Mouse (Mus musculus) heart, postnatal 36 days (tissue): ENCODE measurements around the gene Add1. TPM values are rescaled to one million over a fixed set of nuclear protein-coding genes. Genes with fewer than 3 reads are reported as not detected.
"Not testable (repeated sequence)": the region's sequence is repeated elsewhere in the genome, so short reads cannot be mapped to it uniquely, and the experiment has no call there.

Experiments used
- DNase-seq, 2 experiments: peaks; one replicate each; pipeline ENCODE4 v3.0.0; 2021 to 2022
- intact Hi-C: fragments of 180-260 bp; cut with DNase I; formaldehyde crosslinking; loops from one replicate; pipeline ENCODE4 v1.15.1; 2025
- total RNA-seq, 2 experiments: library from RNA; stranded (reverse); gene quantifications; 2 replicates each; pipeline ENCODE4 v1.2.3; 2021

Gene Add1
- total RNA-seq, 2 experiments from 2014 or later, result 128 to 131 TPM

GRCm38 (mm10) chr5:34549483-34550221 lies 23.8 kb upstream of the Add1 start:
- intact Hi-C loops, result loop anchor here (2.0 kb wide), 1 partner anchor 87 kb away; the partner anchor contains the start of gene Mfsd10
- peak; percentile 44 to 56 for DNase-seq

- intact Hi-C loops, result no loop called here
- no peak for DNase-seq
Observed at GRCm38 (mm10) chr5:34550251-34550650, 23.2 kb upstream of the Add1 start.

GRCm38 (mm10) chr5:34551821-34552220 lies 21.6 kb upstream of the Add1 start:
- intact Hi-C loops, result no loop called here
- no peak for DNase-seq

GRCm38 (mm10) chr5:34563854-34564253 lies 9.6 kb upstream of the Add1 start:
- no peak for DNase-seq
- intact Hi-C loops, result no loop called here

GRCm38 (mm10) chr5:34564291-34564690 lies 9.2 kb upstream of the Add1 start:
- intact Hi-C loops, result no loop called here
- DNase-seq, result no peak

GRCm38 (mm10) chr5:34565545-34566283 lies 7.8 kb upstream of the Add1 start:
- peak; percentile 68 to 77 for DNase-seq
- intact Hi-C loops, result no loop called here

- intact Hi-C loops, result loop anchor here (5.0 to 10.0 kb wide), 2 partner anchors 49 to 387 kb away; partner anchors contain the start of gene Mxd4
- no peak for DNase-seq
Observed at GRCm38 (mm10) chr5:34571551-34571950, 1.9 kb upstream of the Add1 start.

GRCm38 (mm10) chr5:34572568-34572967 lies 896 bp upstream of the Add1 start:
- not testable (repeated sequence) for DNase-seq
- intact Hi-C loops, result loop anchor here (5.0 to 10.0 kb wide), 2 partner anchors 50 to 388 kb away; partner anchors contain the start of gene Mxd4

GRCm38 (mm10) chr5:34574721-34575120 lies 1.3 kb downstream of the Add1 start:
- no peak for DNase-seq
- intact Hi-C loops, result loop anchor here (2.0 to 10.0 kb wide), 3 partner anchors 52 to 390 kb away; partner anchors contain the start of genes Mfsd10 and Mxd4

- DNase-seq, result no peak
Observed at GRCm38 (mm10) chr5:34576286-34576685, 2.8 kb downstream of the Add1 start.

GRCm38 (mm10) chr5:34578038-34578655 lies 4.7 kb downstream of the Add1 start:
- intact Hi-C loops, result loop anchor here (10.0 kb wide), 1 partner anchor 393 kb away; the partner anchor contains the start of gene Mxd4
- DNase-seq, result no peak

More at GRCm38 (mm10) chr5:34576286-34576685, 2.8 kb downstream of the Add1 start:
- intact Hi-C loops, result loop anchor here (10.0 kb wide), 1 partner anchor 391 kb away; the partner anchor contains the start of gene Mxd4

GRCm38 (mm10) chr5:34579377-34579776 lies 5.9 kb downstream of the Add1 start:
- DNase-seq, result no peak
- intact Hi-C loops, result loop anchor here (10.0 kb wide), 1 partner anchor 395 kb away; the partner anchor contains the start of gene Mxd4

- DNase-seq, result peak; percentile 22 to 38
- intact Hi-C loops, result not testable (repeated sequence)
Observed at GRCm38 (mm10) chr5:34581671-34582313, 8.3 kb downstream of the Add1 start.

GRCm38 (mm10) chr5:34582314-34582675 lies 8.8 kb downstream of the Add1 start:
- intact Hi-C loops, result no loop called here
- no peak for DNase-seq

GRCm38 (mm10) chr5:34585216-34585615 lies 11.8 kb downstream of the Add1 start:
- intact Hi-C loops, result no loop called here
- no peak for DNase-seq

GRCm38 (mm10) chr5:34587881-34588280 lies 14.4 kb downstream of the Add1 start:
- intact Hi-C loops, result no loop called here
- no peak for DNase-seq

- intact Hi-C loops, result no loop called here
Observed at GRCm38 (mm10) chr5:34590059-34590458, 16.6 kb downstream of the Add1 start.

GRCm38 (mm10) chr5:34590702-34591101 lies 17.2 kb downstream of the Add1 start:
- no peak for DNase-seq
- intact Hi-C loops, result no loop called here

More at GRCm38 (mm10) chr5:34590059-34590458, 16.6 kb downstream of the Add1 start:
- DNase-seq, result no peak

GRCm38 (mm10) chr5:34591388-34592004 lies 18.0 kb downstream of the Add1 start:
- intact Hi-C loops, result no loop called here

GRCm38 (mm10) chr5:34592224-34592623 lies 18.8 kb downstream of the Add1 start:
- intact Hi-C loops, DNase-seq: not testable (repeated sequence)

More at GRCm38 (mm10) chr5:34591388-34592004, 18.0 kb downstream of the Add1 start:
- no peak for DNase-seq
